Mouse (Mus musculus) brain, adult 2 months (tissue): Measurements from ENCODE around the gene Psma6.

Source experiments
- DNase-seq: peaks from one replicate; pipeline ENCODE4 v3.0.0; 2011; ENCODE audit warnings: low read depth, low spot score

Psma6 gene

GRCm38 (mm10) chr12:55463992-55464845 lies 80.2 kb downstream of the Psma6 start:
- DNase-seq: peak; percentile 78

GRCm38 (mm10) chr12:55464846-55465361 lies 80.9 kb downstream of the Psma6 start:
- peak; percentile 66 for DNase-seq

- peak; percentile 93 for DNase-seq
Measured at GRCm38 (mm10) chr12:55465401-55465983, 81.5 kb downstream of the Psma6 start.

- DNase-seq: peak; percentile 80
Measured at GRCm38 (mm10) chr12:55466088-55466701, 82.2 kb downstream of the Psma6 start.

- no peak for DNase-seq
Measured at GRCm38 (mm10) chr12:55466816-55467215, 82.8 kb downstream of the Psma6 start.

GRCm38 (mm10) chr12:55467331-55468180 lies 83.5 kb downstream of the Psma6 start:
- no peak for DNase-seq
